Mouse (Mus musculus): ENCODE results near the gene Mrps24. TPM values are rescaled to one million over a fixed set of nuclear protein-coding genes. Genes with fewer than 3 reads are reported as not detected.

Mrps24 gene
- polyA plus RNA-seq, 1 experiment from 2014 or later: 156 TPM

DNA sequence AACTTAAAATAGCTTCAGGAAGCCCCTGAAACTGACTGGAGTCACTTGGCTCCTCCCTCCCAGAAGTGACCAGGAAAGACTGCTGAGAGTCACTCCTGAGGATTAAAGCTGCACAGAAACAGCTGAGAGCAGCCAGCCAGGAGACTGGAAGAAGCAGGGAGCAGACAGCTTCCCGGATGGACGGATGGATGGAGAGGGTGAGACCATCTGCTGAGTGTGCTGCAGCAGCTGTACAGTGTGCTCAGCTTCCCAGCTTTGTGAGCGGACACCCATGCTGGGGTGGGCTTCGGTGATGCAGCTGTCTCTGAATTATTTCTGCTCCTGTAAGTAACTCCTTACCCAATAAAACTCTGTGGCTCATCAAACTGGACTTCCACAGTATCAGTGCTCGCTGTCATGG, 16.9 kb upstream of the Mrps24 start:
- 78% methylated on average over 5 of the region's 5 CpGs for WGBS
- no peak overlapping the region for H3K27ac ChIP-seq (replicated peaks)
- H3K4me1 ChIP-seq: peaks cover 24% of the 10 kb centered on the region
- no peaks in the 10 kb centered on the region for H3K36me3 ChIP-seq (replicated peaks)
- H3K4me3 ChIP-seq: no peak overlapping the region
- H3K9me3 ChIP-seq: no peaks in the 10 kb centered on the region
- no peak for DNase-seq (ENCODE audit: low spot score)
- no peaks in the 10 kb centered on the region for H3K27me3 ChIP-seq (replicated peaks; ENCODE audit: low read depth, poor library complexity, severe bottlenecking)

DNA sequence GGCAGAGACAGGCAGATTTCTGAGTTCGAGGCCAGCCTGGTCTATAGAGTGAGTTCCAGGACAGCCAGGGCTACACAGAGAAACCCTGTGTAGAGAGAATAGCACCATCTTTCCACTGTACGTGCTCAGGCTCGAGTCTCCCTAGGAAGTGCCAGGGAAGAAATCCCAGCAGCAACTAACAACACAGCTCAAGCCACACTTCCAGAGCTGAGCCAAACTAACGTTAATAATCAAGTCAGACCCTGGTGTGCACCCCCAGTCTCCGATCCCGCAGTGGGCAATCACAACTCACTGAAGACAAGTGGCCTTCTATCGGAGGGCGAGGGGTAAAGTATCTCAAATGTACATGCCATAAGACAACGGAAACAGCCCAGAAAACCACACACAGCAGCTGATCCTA, 14.1 kb upstream of the Mrps24 start:
- no peaks in the 10 kb centered on the region for H3K9me3 ChIP-seq
- H3K4me1 ChIP-seq: peaks cover 24% of the 10 kb centered on the region
- no peaks in the 10 kb centered on the region for H3K27me3 ChIP-seq (replicated peaks; ENCODE audit: low read depth, poor library complexity, severe bottlenecking)
- no peak overlapping the region for H3K4me3 ChIP-seq
- peaks cover 4% of the 10 kb centered on the region for H3K36me3 ChIP-seq (replicated peaks)
- 93% methylated on average over 9 of the region's 9 CpGs for WGBS
- DNase-seq (ENCODE audit: low spot score): no peak
- H3K27ac ChIP-seq (replicated peaks): no peak overlapping the region

DNA sequence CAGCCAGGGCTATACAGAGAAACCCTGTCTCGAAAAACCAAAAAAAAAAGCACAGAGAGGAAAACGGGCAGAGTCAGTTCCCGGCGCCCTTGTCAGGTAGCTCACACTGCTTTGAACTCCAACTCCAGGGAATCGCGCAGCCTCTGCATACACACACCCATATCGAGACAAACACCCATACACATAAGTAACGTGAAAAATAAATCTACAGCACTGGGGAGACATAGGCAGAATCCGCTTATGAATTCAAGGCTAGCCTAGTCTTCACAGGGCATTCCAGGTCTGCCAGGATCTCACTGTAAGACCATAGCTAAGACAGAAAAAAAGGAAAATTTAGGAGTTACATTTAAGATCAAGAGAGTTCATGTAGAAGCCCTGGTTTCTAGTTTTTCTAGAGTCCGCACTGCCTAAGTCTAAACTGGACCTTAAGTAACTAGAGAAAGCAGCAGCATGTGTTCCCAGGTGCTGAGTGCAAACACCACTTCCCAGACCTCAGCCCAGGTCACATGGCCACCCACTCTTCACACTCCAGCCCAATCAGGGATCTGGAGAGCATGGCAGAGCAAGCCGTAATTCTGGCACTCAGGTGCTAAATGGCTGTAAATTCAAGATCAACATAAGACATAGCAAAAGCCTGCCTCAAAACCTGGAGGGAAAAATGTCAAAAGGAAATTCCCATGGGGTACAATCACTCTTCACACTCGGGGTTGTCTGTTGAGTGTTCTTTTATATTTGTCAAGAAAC, 3.3 kb upstream of the Mrps24 start:
- Histone ChIP-seq H3K27me3 (replicated peaks; ENCODE audit: low read depth, poor library complexity, severe bottlenecking) (no peaks in the 10 kb centered on the region), H3K36me3 (replicated peaks) (peaks cover 57% of the 10 kb centered on the region), H3K4me1 (no peaks in the 10 kb centered on the region), H3K4me3 (no peak overlapping the region), H3K27ac (replicated peaks) (no peak overlapping the region), H3K9me3 (no peaks in the 10 kb centered on the region)
- no peak for DNase-seq (ENCODE audit: low spot score)
- WGBS: 94% methylated on average over 12 of the region's 12 CpGs

DNA sequence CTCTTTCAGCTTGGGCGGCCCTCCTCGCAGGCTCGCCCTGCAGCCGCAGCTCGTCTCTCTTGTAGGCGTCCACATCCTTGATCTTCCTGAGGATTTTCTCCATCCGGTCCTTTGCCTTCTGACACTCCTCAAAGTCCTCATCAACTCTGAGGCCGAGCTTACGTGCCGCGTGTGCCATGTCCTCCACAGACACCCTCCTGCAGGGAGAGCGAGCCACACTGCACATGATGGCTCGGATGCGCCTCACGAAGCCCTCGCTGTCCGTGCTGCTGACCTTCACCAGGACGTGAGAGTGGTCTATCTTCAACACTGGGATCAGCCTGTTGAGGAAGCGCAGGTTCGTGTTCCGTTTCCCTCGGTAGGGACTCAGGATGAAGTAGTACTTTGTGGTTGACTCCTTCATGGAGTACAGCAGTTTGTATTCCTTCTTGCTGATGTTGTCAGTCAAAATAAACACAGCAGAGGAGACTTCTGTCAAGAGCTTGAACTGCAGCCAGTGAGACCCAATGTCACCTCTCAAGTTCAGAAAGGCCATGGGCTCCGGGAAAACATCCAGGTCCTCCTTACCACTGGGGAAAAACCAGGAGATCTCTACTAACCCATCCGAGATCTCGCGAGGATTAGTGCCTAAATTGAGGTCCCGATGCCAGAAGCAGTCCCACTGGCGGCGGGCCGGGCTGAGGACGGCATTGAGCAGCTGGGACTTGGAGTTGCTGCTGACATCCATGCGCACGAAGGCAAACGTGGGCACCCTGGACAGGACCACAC, 1.6 kb upstream of the Mrps24 start:
- Histone ChIP-seq H3K4me3 (no peak overlapping the region), H3K27ac (replicated peaks) (no peak overlapping the region), H3K27me3 (replicated peaks; ENCODE audit: low read depth, poor library complexity, severe bottlenecking) (no peaks in the 10 kb centered on the region), H3K36me3 (replicated peaks) (peaks cover 51% of the 10 kb centered on the region), H3K4me1 (no peaks in the 10 kb centered on the region), H3K9me3 (no peaks in the 10 kb centered on the region)
- WGBS: 93% methylated on average over 34 of the region's 34 CpGs
- no peak for DNase-seq (ENCODE audit: low spot score)

DNA sequence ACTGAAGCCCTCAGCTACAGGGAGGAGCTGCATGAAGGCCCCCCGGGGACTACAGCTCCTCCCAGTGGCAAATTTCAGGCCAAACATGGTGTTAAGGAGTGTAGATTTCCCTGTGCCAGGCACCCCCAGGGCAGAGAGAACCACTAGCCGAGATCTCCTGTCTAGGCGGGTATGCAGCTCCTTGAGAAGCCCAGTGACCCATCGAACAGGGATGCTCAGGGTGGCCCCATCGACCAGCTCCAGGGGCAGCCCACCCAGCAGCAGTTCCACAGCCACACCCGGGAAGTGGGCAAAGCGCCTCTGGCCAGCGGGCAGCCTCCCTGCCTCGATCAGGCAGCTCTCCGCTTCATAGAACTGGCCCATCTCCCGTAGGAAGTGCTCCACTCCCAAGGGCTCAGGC, 766 bp upstream of the Mrps24 start:
- H3K4me3 ChIP-seq: no peak overlapping the region
- no peaks in the 10 kb centered on the region for H3K27me3 ChIP-seq (replicated peaks; ENCODE audit: low read depth, poor library complexity, severe bottlenecking)
- peaks cover 48% of the 10 kb centered on the region for H3K36me3 ChIP-seq (replicated peaks)
- H3K9me3 ChIP-seq: no peaks in the 10 kb centered on the region
- DNase-seq (ENCODE audit: low spot score): no peak
- 90% methylated on average over 11 of the region's 11 CpGs for WGBS
- no peaks in the 10 kb centered on the region for H3K4me1 ChIP-seq
- no peak overlapping the region for H3K27ac ChIP-seq (replicated peaks)

DNA sequence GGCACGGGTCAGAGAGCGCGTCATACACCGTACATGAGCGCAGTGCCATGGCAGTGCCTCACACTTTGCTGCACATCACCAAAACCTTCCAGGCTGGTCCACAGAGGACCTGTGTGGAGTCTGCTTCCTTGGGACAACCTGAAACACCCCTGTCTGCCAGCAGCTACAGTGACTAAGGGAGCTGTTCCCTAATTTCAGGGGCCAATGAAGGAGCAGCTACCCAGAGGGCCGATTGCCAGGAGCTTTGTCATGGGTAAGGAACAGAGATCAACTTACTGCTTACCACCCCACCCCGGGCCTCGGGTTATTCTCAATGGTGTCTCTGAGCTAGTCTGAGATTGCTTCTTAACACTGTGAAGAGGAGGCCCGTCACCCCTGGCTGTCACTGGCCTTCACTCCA, 301 bp downstream of the Mrps24 start:
- Histone ChIP-seq H3K27ac (replicated peaks) (no peak overlapping the region), H3K36me3 (replicated peaks) (peaks cover 48% of the 10 kb centered on the region), H3K27me3 (replicated peaks; ENCODE audit: low read depth, poor library complexity, severe bottlenecking) (no peaks in the 10 kb centered on the region), H3K4me3 (no peak overlapping the region), H3K4me1 (no peaks in the 10 kb centered on the region), H3K9me3 (no peaks in the 10 kb centered on the region)
- 86% methylated on average over 9 of the region's 9 CpGs for WGBS
- DNase-seq (ENCODE audit: low spot score): no peak

DNA sequence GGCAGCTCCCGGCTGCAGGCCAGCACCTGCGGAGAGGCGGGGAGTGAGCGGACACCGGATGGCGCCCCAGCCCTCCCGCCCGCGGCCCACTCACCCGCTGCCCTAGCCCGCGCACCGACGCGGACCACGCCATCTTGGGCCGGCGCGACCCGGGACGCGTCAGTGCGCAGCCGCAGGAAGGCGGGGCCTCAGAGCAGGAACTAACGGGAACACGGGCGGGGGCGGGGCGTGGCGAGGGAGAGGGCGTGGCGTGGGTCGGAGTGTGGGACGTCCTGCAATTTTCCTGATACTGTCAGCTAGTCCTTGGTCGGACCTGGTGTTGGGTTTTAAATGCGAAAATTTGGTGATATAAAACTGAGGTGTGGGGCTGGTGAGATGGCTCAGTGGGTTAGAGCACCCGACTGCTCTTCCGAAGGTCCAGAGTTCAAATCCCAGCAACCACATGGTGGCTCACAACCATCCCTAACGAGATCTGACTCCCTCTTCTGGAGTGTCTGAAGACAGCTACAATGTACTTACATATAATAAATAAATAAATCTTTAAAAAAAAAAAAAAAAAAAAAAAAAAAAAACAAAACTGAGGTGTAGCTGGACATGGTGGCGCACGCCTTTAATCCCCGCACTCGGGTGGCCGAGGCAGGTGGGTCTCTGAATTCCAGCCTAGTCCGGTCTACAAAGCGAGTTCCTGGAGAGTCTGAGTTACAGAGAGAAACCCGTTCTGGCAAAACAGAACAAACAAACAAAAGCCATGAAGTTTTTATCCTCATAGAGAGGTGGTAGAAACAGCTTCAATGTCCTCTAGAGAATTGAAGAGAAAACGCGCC, 7.7 kb downstream of the Mrps24 start:
- DNase-seq (ENCODE audit: low spot score): peak; percentile 97
- WGBS: 20% methylated on average over 50 of the region's 50 CpGs
- peaks cover 14% of the 10 kb centered on the region for H3K4me1 ChIP-seq
- H3K36me3 ChIP-seq (replicated peaks): peaks cover 30% of the 10 kb centered on the region
- peak overlapping the region; percentile 96 for H3K27ac ChIP-seq (replicated peaks)
- H3K4me3 ChIP-seq: peak overlapping the region; percentile 87
- H3K9me3 ChIP-seq: no peaks in the 10 kb centered on the region
- H3K27me3 ChIP-seq (replicated peaks; ENCODE audit: low read depth, poor library complexity, severe bottlenecking): no peaks in the 10 kb centered on the region

DNA sequence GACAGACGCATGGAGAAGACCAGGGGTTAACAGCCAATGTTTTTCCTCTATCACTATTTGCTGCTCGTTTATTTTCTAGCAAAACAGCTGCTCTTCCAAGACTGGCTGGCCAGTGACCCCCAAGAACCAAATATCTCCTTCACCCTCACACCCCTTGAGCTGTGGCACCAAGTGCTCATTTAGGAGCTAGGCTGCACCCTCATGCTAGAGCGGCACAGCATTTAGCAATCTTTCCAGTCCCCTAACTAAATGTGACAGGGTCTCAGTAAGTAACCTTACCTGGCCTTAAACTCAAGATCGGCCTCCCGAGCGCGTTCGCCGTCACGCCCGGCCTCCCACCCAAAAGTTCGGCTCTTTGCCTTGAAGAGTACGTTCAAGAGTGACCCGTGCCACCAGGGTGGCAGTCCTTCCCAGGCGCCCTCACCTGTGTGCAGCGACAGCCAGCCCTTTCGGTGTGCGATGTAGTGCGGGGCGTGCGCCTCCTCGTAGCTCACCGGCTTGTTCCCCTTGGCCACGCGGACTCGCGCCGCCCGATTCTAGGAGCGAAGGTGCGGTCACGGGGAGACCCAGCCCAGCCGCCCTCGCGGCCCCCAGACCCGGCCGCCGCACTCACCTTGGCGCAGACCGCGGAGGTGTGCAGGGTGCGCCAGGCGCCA, 8.5 kb downstream of the Mrps24 start:
- Histone ChIP-seq H3K36me3 (replicated peaks) (peaks cover 34% of the 10 kb centered on the region), H3K9me3 (no peaks in the 10 kb centered on the region), H3K27me3 (replicated peaks; ENCODE audit: low read depth, poor library complexity, severe bottlenecking) (no peaks in the 10 kb centered on the region), H3K4me3 (peak overlapping the region; percentile 87), H3K4me1 (peaks cover 14% of the 10 kb centered on the region), H3K27ac (replicated peaks) (peak overlapping the region; percentile 96)
- 2% methylated on average over 43 of the region's 43 CpGs for WGBS
- DNase-seq (ENCODE audit: low spot score): no peak

DNA sequence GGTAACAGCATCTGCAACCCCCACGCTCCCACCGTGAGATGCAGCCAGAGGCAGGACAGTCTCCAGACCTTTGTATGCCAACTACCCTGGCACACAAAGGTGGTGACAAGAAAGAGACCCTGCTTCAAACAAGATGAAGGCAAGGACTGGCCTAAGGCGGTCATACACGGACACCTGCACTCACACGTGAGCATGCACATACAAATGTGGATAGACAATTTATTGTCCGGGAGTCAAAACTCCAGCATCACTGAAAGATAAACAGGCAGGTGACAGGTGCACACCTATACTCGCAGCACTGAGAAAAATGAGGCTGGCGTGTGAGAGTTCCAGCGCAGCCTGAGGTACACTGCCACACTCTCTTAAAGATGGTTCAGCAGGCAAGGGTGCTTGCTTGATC, 9.5 kb downstream of the Mrps24 start:
- 95% methylated on average over 9 of the region's 9 CpGs for WGBS
- H3K4me3 ChIP-seq: peak overlapping the region; percentile 87
- no peaks in the 10 kb centered on the region for H3K27me3 ChIP-seq (replicated peaks; ENCODE audit: low read depth, poor library complexity, severe bottlenecking)
- H3K27ac ChIP-seq (replicated peaks): no peak overlapping the region
- peaks cover 14% of the 10 kb centered on the region for H3K4me1 ChIP-seq
- H3K36me3 ChIP-seq (replicated peaks): peaks cover 34% of the 10 kb centered on the region
- H3K9me3 ChIP-seq: no peaks in the 10 kb centered on the region
- DNase-seq (ENCODE audit: low spot score): no peak

DNA sequence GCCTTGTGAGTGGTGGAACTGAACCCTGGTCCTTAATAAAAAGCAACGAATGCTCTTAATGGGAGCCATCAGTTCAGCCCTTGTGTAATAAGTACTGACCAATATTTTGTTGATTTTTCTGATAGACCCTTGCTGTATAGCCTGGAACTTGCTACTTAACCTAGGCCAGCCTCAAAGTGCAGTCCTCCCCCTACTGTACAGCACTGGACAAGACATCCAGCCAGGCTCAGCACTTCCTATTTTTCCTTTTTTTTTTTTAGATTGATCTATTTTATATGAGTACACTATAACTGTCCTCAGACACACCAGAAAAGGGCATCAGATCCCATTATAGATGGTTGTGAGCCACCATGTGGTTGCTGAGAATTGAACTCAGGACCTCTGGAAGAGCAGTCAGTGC, 12.1 kb downstream of the Mrps24 start:
- no peaks in the 10 kb centered on the region for H3K27me3 ChIP-seq (replicated peaks; ENCODE audit: low read depth, poor library complexity, severe bottlenecking)
- H3K4me1 ChIP-seq: peaks cover 14% of the 10 kb centered on the region
- no peak overlapping the region for H3K4me3 ChIP-seq
- WGBS: 94% methylated on average over 1 of the region's 1 CpGs
- H3K36me3 ChIP-seq (replicated peaks): peaks cover 34% of the 10 kb centered on the region
- DNase-seq (ENCODE audit: low spot score): no peak
- H3K9me3 ChIP-seq: no peaks in the 10 kb centered on the region
- H3K27ac ChIP-seq (replicated peaks): no peak overlapping the region

DNA sequence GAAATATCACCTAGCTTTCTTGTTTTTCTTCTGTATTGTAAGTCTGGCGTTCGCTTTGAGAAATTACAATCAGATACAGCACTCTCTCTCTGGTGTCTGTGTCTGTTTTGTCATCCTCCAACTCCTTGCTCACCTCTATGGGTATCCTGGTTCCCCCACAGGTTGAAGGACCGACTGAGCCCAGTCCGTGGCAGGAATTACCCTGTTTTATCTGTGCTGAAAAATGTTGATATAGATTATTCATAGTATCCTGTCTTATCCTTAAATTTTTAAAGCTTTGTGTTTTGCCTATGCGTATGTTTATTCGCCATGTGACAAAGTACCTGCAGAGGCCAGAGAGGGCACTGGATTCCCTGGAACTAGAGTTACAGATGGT, 12.5 kb downstream of the Mrps24 start:
- no peak for DNase-seq (ENCODE audit: low spot score)
- 88% methylated on average over 6 of the region's 6 CpGs for WGBS
- no peaks in the 10 kb centered on the region for H3K27me3 ChIP-seq (replicated peaks; ENCODE audit: low read depth, poor library complexity, severe bottlenecking)

DNA sequence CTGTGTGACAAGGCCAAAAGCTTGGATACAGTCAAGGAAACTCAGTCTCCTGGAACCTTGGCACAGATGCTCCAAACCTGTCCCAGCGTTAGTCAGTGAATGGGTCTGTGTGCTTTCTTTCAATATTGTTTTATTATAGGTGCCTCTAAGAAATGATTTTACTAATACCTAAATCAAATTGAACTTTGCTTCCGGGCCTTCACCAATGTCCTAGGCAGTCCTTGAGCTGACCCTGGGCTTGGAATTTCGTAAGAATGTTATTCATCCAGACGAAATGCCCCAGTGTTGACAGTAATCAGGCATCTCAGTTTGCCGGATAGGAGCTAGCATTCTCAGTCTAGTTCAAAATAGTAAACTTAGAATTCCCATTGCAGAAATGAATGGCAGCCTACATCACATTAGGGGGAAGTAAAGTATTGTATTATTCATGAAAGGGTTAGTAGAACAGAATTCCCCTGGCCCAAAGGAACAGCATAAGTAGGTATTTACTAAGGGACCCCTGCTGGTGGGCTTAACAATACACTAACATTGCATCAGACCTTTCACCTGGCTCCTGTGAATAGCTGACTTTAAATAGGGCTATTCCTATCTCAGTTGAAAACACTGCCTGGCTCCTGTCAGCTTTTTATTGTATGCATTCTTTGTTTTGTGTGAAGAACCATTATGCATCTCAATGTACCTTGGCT, 13.1 kb downstream of the Mrps24 start:
- H3K36me3 ChIP-seq (replicated peaks): peaks cover 34% of the 10 kb centered on the region
- H3K9me3 ChIP-seq: no peaks in the 10 kb centered on the region
- WGBS: 82% methylated on average over 5 of the region's 5 CpGs
- no peak overlapping the region for H3K4me3 ChIP-seq
- peaks cover 14% of the 10 kb centered on the region for H3K4me1 ChIP-seq
- no peaks in the 10 kb centered on the region for H3K27me3 ChIP-seq (replicated peaks; ENCODE audit: low read depth, poor library complexity, severe bottlenecking)
- DNase-seq (ENCODE audit: low spot score): no peak
- no peak overlapping the region for H3K27ac ChIP-seq (replicated peaks)

More for the DNA sequence above, 12.5 kb downstream of the Mrps24 start:
- Histone ChIP-seq H3K27ac (replicated peaks) (no peak overlapping the region), H3K36me3 (replicated peaks) (peaks cover 34% of the 10 kb centered on the region), H3K4me3 (no peak overlapping the region), H3K9me3 (no peaks in the 10 kb centered on the region), H3K4me1 (peaks cover 14% of the 10 kb centered on the region)

Data from embryonic facial prominence, embryonic 10.5 days (tissue).